Mouse (Mus musculus) spleen, adult 2 months (tissue): ENCODE measurements around the gene Coq9.

Experiments used
- CTCF ChIP-seq: fragments of 200-500 bp; IDR thresholded peaks from 2 replicates; pipeline ENCODE4 v1.5.1; 2011; ENCODE audit warnings: mild to moderate bottlenecking, inconsistent platforms; ENCODE audit not compliant: insufficient read depth, insufficient read length, insufficient replicate concordance; ENCODE audit errors: extremely low read depth
- POLR2A ChIP-seq: fragments of 200-500 bp; IDR thresholded peaks from 2 replicates; pipeline ENCODE4 v1.6.1; 2011; ENCODE audit warnings: low read depth, low read length, inconsistent platforms

DNA sequence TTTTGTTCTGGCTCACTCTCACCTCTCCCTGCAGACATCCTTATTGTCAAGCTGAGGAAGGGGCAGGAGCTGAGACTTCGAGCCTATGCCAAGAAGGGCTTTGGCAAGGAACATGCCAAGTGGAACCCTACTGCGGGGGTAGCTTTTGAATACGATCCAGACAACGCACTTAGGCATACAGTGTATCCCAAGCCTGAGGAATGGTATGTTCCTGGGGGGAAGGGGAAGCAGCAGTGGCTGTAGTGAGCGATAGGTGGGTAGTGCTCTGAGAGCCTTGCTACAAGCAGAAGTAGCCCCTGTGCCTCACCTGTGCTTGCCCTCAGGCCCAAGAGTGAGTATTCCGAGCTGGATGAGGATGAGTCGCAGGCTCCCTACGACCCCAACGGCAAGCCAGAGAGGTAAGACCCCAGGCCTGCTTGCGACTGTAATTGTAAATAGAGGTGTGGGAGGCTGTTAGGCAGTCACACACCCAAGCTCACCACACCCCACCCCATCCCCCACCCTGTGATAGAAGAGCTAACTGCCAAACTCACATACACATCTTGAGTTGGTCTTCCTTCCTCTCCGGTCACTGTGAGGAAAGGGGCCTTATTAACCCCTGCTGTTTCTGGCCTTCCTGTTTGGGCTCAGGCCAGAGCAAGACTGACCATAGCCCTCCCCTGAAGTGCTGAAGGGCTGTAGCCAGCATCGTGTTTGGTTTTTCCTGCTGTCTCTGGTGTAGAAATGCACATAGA is 24.5 kb downstream of the Coq9 start:
- TF ChIP-seq POLR2A (no peak), CTCF (no peak)
